Mouse (Mus musculus) c-Kit-negative CD71-positive TER-119-positive erythroid progenitor cells, embryonic 14.5 days (primary cell): ENCODE data around the gene Tmem174.

Experiments
- DNase-seq: peaks from one replicate; pipeline ENCODE4 v3.0.0-alpha.2; 2013; ENCODE audit warnings: low read depth, low spot score

Tmem174 gene

GRCm38 (mm10) chr13:98633641-98634484, 3.3 kb downstream of the Tmem174 start:
- no peak for DNase-seq

GRCm38 (mm10) chr13:98632306-98632942, 4.8 kb downstream of the Tmem174 start:
- DNase-seq = no peak

- no peak for DNase-seq
Measured at GRCm38 (mm10) chr13:98631105-98631838, 5.9 kb downstream of the Tmem174 start.

- no peak for DNase-seq
Measured at GRCm38 (mm10) chr13:98626736-98627135, 10.5 kb downstream of the Tmem174 start.

- no peak for DNase-seq
Measured at GRCm38 (mm10) chr13:98624506-98624905, 12.7 kb downstream of the Tmem174 start.

GRCm38 (mm10) chr13:98622881-98623549, 14.2 kb downstream of the Tmem174 start:
- DNase-seq = no peak

GRCm38 (mm10) chr13:98617429-98618067, 19.7 kb downstream of the Tmem174 start:
- DNase-seq = no peak

- DNase-seq = no peak
Measured at GRCm38 (mm10) chr13:98607885-98608477, 29.2 kb downstream of the Tmem174 start.

- no peak for DNase-seq
Measured at GRCm38 (mm10) chr13:98603799-98604198, 33.4 kb downstream of the Tmem174 start.

- no peak for DNase-seq
Measured at GRCm38 (mm10) chr13:98596746-98597145, 40.5 kb downstream of the Tmem174 start.

- DNase-seq = no peak
Measured at GRCm38 (mm10) chr13:98594726-98595141, 42.5 kb downstream of the Tmem174 start.

- no peak for DNase-seq
Measured at GRCm38 (mm10) chr13:98593938-98594539, 43.2 kb downstream of the Tmem174 start.

GRCm38 (mm10) chr13:98591406-98591805, 45.8 kb downstream of the Tmem174 start:
- no peak for DNase-seq

GRCm38 (mm10) chr13:98590693-98591389, 46.4 kb downstream of the Tmem174 start:
- DNase-seq = no peak

GRCm38 (mm10) chr13:98589572-98589971, 47.6 kb downstream of the Tmem174 start:
- no peak for DNase-seq

- no peak for DNase-seq
Measured at GRCm38 (mm10) chr13:98588951-98589501, 48.2 kb downstream of the Tmem174 start.

- DNase-seq = no peak
Measured at GRCm38 (mm10) chr13:98588480-98588879, 48.7 kb downstream of the Tmem174 start.

GRCm38 (mm10) chr13:98587639-98588038, 49.6 kb downstream of the Tmem174 start:
- DNase-seq = no peak

- DNase-seq = no peak
Measured at GRCm38 (mm10) chr13:98586817-98587575, 50.2 kb downstream of the Tmem174 start.
